Mouse (Mus musculus): ENCODE measurements around the gene Sstr2.

GRCm38 (mm10) chr11:113652516-113652915, 33.4 kb downstream of the Sstr2 start:
- TF ChIP-seq POLR2A (IDR thresholded peaks at IDR 0.05; ENCODE audit: insufficient read depth, low read length) (no peak), EP300 (IDR thresholded peaks at IDR 0.05; ENCODE audit: insufficient read depth, low read depth, low read length) (no peak)
